Mouse (Mus musculus): ENCODE measurements around the gene Lsm4. TPM values are rescaled to one million over a fixed set of nuclear protein-coding genes. Genes with fewer than 3 reads are reported as not detected.
A peak's percentile ranks its signal among the peaks of the same experiment; 100 is the strongest.

The Lsm4 gene
- polyA plus RNA-seq, 1 experiment = 569 TPM

DNA sequence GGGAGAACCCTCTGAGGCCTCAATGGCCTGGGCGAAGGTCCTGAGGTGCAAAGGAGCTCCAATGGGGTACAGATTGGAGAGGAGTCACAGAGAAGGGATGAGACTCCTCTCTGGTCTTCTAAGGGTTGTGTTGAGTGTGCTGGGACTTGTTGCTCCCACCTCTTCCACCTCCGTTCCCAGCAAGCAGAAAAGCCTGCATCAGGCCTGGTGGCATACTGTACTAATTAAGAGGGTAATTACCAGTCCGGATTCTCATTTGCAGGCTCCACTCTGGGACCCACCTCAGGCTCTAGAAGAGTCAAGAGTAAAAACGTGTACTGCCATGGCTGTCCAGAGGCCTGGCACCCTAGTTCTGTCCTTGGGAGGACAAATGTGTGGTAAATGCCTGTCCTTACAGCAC is 23.9 kb downstream of the Lsm4 start:
- Histone ChIP-seq H3K4me1 (peaks cover 67% of the 10 kb centered on the region), H3K4me3 (replicated peaks) (peak overlapping the region; percentile 88), H3K36me3 (replicated peaks; ENCODE audit: low read length) (peaks cover 7% of the 10 kb centered on the region), H3K9me3 (no peaks in the 10 kb centered on the region), H3K27me3 (replicated peaks) (no peaks in the 10 kb centered on the region)
- TF ChIP-seq FLI1 (IDR thresholded peaks at IDR 0.05; ENCODE audit: low read length) (no peak), GATA1 (IDR thresholded peaks at IDR 0.05; ENCODE audit: borderline replicate concordance, low read length) (no peak)

GRCm38 (mm10) chr8:70697366-70698250 is 24.6 kb downstream of the Lsm4 start:
- Histone ChIP-seq H3K4me3 (replicated peaks) (peak overlapping the region; percentile 98), H3K27me3 (replicated peaks) (no peaks in the 10 kb centered on the region), H3K36me3 (replicated peaks; ENCODE audit: low read length) (peaks cover 9% of the 10 kb centered on the region), H3K9me3 (no peaks in the 10 kb centered on the region), H3K4me1 (peaks cover 70% of the 10 kb centered on the region)
- TF ChIP-seq FLI1 (IDR thresholded peaks at IDR 0.05; ENCODE audit: low read length) (no peak), GATA1 (IDR thresholded peaks at IDR 0.05; ENCODE audit: borderline replicate concordance, low read length) (no peak)

- Histone ChIP-seq H3K9me3 (no peaks in the 10 kb centered on the region), H3K4me3 (replicated peaks) (peak within 1 kb of the TSS; percentile 98), H3K36me3 (replicated peaks; ENCODE audit: low read length) (peaks cover 11% of the 10 kb centered on the region), H3K4me1 (peaks cover 72% of the 10 kb centered on the region), H3K27me3 (replicated peaks) (no peaks in the 10 kb centered on the region)
- TF ChIP-seq GATA1 (IDR thresholded peaks at IDR 0.05; ENCODE audit: borderline replicate concordance, low read length) = no peak
- TF ChIP-seq FLI1 (IDR thresholded peaks at IDR 0.05; ENCODE audit: low read length) = no peak
These were observed 25.5 kb downstream of the Lsm4 start, which contains the start of gene Jund for GRCm38 (mm10) chr8:70698310-70699109. TSS of gene Jund (plus strand) at chr8:70698949.

DNA sequence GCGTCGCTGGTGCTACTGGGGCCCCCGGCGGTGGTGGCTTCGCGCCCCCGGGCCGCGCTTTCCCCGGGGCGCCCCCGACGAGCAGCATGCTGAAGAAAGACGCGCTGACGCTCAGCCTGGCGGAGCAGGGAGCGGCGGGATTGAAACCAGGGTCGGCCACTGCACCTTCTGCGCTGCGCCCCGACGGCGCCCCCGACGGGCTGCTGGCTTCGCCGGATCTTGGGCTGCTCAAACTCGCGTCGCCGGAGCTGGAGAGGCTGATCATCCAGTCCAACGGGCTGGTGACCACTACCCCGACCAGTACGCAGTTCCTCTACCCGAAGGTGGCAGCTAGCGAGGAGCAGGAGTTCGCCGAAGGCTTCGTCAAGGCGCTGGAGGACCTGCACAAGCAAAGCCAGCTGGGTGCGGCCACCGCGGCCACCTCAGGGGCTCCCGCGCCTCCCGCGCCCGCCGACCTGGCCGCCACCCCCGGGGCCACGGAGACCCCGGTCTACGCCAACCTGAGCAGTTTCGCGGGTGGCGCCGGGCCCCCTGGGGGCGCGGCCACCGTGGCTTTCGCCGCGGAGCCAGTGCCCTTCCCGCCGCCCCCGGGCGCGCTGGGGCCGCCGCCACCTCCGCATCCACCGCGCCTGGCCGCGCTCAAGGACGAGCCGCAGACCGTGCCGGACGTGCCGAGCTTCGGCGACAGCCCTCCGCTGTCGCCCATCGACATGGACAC is 26.2 kb downstream of the Lsm4 start:
- Histone ChIP-seq H3K27me3 (replicated peaks) (no peaks in the 10 kb centered on the region), H3K4me3 (replicated peaks) (peak overlapping the region; percentile 98), H3K4me1 (peaks cover 70% of the 10 kb centered on the region), H3K36me3 (replicated peaks; ENCODE audit: low read length) (peaks cover 11% of the 10 kb centered on the region), H3K9me3 (no peaks in the 10 kb centered on the region)
- TF ChIP-seq GATA1 (IDR thresholded peaks at IDR 0.05; ENCODE audit: borderline replicate concordance, low read length) = no peak
- no peak for TF ChIP-seq FLI1 (IDR thresholded peaks at IDR 0.05; ENCODE audit: low read length)

DNA sequence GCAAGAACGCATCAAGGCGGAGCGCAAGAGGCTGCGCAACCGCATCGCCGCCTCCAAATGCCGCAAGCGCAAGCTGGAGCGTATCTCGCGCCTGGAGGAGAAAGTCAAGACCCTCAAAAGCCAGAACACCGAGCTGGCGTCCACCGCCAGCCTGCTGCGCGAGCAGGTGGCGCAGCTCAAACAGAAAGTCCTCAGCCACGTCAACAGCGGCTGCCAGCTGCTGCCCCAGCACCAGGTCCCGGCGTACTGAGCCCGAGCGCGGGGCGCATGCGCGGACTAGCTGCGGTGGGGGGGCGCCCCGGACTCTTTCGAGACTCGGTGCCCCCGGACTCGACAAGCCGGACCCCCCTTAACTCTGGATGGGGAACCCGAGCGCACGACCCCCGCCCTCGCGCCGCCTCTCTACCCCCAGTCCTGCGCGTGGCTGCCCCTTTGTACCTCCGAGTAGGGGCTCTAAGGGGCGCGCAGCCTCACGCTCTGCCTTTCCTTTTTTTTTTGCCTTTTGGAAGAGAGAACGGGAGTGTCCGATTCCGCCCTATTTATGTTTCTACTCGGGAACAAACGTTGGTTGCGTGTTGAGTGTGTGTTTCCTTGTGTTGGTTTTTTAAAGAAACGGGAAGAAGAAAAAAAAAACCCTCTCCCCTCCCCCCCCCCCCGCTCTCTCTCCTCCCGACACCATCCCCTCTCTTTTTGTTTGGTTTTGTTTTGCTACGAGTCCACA is 26.9 kb downstream of the Lsm4 start:
- peaks cover 68% of the 10 kb centered on the region for H3K4me1 ChIP-seq
- H3K36me3 ChIP-seq (replicated peaks; ENCODE audit: low read length) = peaks cover 11% of the 10 kb centered on the region
- H3K27me3 ChIP-seq (replicated peaks) = no peaks in the 10 kb centered on the region
- TF ChIP-seq FLI1 (IDR thresholded peaks at IDR 0.05; ENCODE audit: low read length) (no peak), GATA1 (IDR thresholded peaks at IDR 0.05; ENCODE audit: borderline replicate concordance, low read length) (no peak)
- H3K4me3 ChIP-seq (replicated peaks) = peak overlapping the region; percentile 98
- no peaks in the 10 kb centered on the region for H3K9me3 ChIP-seq

DNA sequence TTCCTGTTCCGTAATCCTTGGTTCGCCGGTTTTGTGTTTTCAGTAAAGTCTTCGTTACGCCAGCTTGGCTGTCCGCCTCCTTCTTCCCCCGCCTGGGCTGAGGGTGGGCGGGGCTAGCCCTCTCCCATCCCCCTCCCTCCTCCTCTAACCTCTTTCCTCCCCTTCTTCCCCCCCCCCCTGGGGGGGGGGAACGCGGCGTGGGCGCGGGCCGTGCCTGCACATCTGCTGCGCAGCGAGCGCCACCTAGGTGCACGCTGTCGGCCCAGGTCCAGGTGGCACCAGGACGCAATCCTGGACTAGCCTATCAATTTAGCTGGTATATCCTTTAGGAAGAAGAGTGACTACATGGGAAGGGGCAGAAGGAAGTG is 27.5 kb downstream of the Lsm4 start:
- TF ChIP-seq GATA1 (IDR thresholded peaks at IDR 0.05; ENCODE audit: borderline replicate concordance, low read length) = no peak
- H3K4me1 ChIP-seq = peaks cover 66% of the 10 kb centered on the region
- H3K36me3 ChIP-seq (replicated peaks; ENCODE audit: low read length) = peaks cover 11% of the 10 kb centered on the region
- H3K9me3 ChIP-seq = no peaks in the 10 kb centered on the region
- no peaks in the 10 kb centered on the region for H3K27me3 ChIP-seq (replicated peaks)
- peak overlapping the region; percentile 98 for H3K4me3 ChIP-seq (replicated peaks)

DNA sequence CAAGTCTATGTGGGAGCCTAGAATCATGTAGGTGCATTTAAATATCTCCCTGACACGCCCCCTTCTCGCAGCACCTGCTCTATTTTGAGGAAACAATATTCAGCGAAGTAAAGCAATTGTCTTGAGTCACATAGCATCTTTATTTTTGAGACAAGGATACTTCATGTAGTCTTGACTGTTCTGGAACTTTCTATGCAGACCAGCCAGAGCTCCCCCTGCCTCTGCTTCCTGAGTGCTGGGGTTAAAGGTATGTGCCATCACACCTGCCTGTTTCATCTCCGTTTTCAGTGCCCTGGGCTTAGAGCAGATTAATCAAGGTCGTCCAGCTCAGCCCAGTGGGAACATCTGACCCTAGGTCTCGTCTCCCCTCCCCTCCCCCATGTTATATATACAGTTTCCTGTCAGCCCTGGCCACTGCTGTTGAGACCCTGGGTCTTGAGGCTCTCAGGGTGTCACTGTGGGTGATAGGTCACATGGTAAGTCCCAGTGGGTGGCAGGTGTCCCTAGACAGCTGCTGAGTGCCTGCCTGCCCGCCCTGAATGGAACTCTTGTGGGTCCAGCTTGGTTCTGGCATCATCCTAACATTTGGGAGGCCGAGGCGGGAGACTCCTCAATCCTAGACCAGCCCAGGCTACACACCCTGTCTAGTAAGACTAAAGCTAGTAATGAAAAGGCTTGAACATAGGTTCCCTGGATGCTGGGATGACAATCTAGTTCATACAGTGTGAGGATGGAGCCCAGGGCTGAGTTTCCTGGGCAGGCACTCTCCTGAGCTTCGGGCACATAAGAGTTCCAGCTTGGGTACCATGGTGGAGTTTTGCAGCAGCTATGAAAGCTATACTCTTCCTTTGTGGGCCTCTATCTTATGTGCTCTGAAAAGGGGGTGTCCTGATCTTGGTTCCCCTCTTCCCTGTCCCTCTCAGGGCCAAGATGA is 28.3 kb downstream of the Lsm4 start:
- peaks cover 11% of the 10 kb centered on the region for H3K36me3 ChIP-seq (replicated peaks; ENCODE audit: low read length)
- no peak for TF ChIP-seq FLI1 (IDR thresholded peaks at IDR 0.05; ENCODE audit: low read length)
- H3K4me3 ChIP-seq (replicated peaks) = peak overlapping the region; percentile 98
- no peaks in the 10 kb centered on the region for H3K9me3 ChIP-seq
- peaks cover 58% of the 10 kb centered on the region for H3K4me1 ChIP-seq
- H3K27me3 ChIP-seq (replicated peaks) = no peaks in the 10 kb centered on the region

DNA sequence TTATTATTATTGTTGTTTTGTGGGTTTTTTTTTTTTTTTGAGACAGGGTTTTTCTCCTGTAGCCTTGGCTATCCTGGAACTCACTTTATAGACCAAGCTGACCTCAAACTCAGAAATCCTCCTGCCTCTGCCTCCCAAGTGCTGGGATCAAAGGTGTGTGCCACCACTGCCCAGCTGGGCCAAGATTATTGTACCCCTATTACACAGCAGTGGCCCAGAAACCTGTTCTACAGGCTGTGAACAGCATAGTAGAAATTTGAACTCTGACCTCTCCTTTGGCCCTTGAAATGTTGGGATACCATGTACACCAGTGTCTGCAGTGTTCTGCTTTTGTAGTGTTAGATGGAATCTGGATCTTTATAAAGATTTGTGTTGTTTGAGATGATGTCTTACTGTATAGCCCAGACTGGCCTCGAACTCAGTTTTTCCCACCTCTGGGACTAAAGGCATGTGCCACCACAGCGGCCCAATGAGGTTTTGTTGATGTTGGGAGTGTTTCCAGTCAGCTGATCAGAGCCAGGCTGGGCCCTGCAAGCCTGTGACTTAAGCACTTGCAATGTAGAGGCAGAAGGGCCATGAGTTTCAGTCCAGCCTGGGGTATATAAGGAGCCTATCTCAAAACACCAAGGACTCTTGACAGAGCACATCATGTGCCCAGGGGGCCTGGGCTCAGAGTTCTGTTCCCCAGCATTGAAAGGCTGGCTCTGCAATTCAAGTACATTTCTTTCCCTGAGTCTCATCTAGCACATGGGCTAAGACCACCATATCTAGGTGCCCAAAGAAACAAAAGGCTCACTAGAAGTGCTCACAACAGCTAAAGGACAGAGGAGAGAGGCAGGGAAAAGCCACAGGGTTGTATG is 29.2 kb downstream of the Lsm4 start:
- TF ChIP-seq FLI1 (IDR thresholded peaks at IDR 0.05; ENCODE audit: low read length) = no peak
- no peak for TF ChIP-seq GATA1 (IDR thresholded peaks at IDR 0.05; ENCODE audit: borderline replicate concordance, low read length)
- Histone ChIP-seq H3K9me3 (peaks cover 4% of the 10 kb centered on the region; the same call in 1 of the 2 replicates), H3K4me1 (peaks cover 49% of the 10 kb centered on the region), H3K36me3 (replicated peaks; ENCODE audit: low read length) (peaks cover 11% of the 10 kb centered on the region), H3K27me3 (replicated peaks) (peaks cover 5% of the 10 kb centered on the region), H3K4me3 (replicated peaks) (peak overlapping the region; percentile 98)

All from megakaryocyte, embryonic 14.5 days (primary cell).